Mouse (Mus musculus) liver, embryonic 16.5 days (tissue): ENCODE data around the gene 2610528A11Rik. TPM values are rescaled to one million over a fixed set of nuclear protein-coding genes. Genes with fewer than 3 reads are reported as not detected.

Source experiments
- ATAC-seq: fragments of 200-750 bp; cut with Nextera tagmentation; 2 replicates; pipeline ENCODE4 v1.8.0; 2017; ENCODE audit warnings: low read depth, mild to moderate bottlenecking, moderate number of reproducible peaks, moderate library complexity
- H3K27ac ChIP-seq: fragments of 300-500 bp; sonication (generic); 2 replicates; pipeline ENCODE4 v1.5.1; 2014; ENCODE audit warnings: mild to moderate bottlenecking, low read length
- H3K27me3 ChIP-seq: fragments of 300-500 bp; sonication (generic); 2 replicates; pipeline ENCODE4 v1.6.1; 2014; ENCODE audit warnings: low read depth, low read length, mixed read lengths; ENCODE audit not compliant: control insufficient read depth, insufficient read depth
- H3K36me3 ChIP-seq: fragments of 300-500 bp; sonication (generic); 2 replicates; pipeline ENCODE4 v1.6.1; 2014; ENCODE audit warnings: mild to moderate bottlenecking; ENCODE audit not compliant: control insufficient read depth, insufficient read depth
- H3K4me1 ChIP-seq: fragments of 300-500 bp; sonication (generic); 2 replicates; pipeline ENCODE4 v1.6.1; 2014; ENCODE audit warnings: low read depth, low read length, mixed read lengths; ENCODE audit not compliant: control insufficient read depth
- H3K4me2 ChIP-seq: fragments of 300-500 bp; sonication (generic); 2 replicates; pipeline ENCODE4 v1.6.1; 2014; ENCODE audit warnings: low read depth, low read length, mixed read lengths
- H3K4me3 ChIP-seq: fragments of 300-500 bp; sonication (generic); 2 replicates; pipeline ENCODE4 v1.5.1; 2014; ENCODE audit warnings: low read depth, mild to moderate bottlenecking, low read length
- H3K9ac ChIP-seq: fragments of 300-500 bp; sonication (generic); 2 replicates; pipeline ENCODE4 v1.6.1; 2014; ENCODE audit warnings: low read depth, low read length
- H3K9me3 ChIP-seq: fragments of 300-500 bp; sonication (generic); replicated peaks from 2 replicates; pipeline ENCODE4 v1.6.1; 2016; ENCODE audit warnings: low read length; ENCODE audit not compliant: control insufficient read depth
- WGBS: fragments of 180-500 bp; shearing (Covaris S2); extraction: QIAGEN DNeasy Blood & Tissue Kit; methylation state at CpG from one replicate; pipeline ENCODE4 v1.1.7; 2014; ENCODE audit not compliant: insufficient replicate concordance; 5-methylcytosine and 5-hydroxymethylcytosine counted together
- polyA plus RNA-seq: library from polyadenylated mRNA; unstranded; fragments of >200 nt; fragmentation: Nextera tagmentation; extraction: Ambion mirVana; gene quantifications from 2 replicates; pipeline ENCODE4 v1.2.1, GENCODE M21; 2015

Gene 2610528A11Rik
- polyA plus RNA-seq, 1 experiment from 2014 or later, result 0.41 TPM

GRCm38 (mm10) chr14:37134304-37135126, 20.7 kb upstream of the 2610528A11Rik start:
- Histone ChIP-seq H3K36me3 (peaks cover 26% of the 10 kb centered on the region), H3K27ac (peak overlapping the region; percentile 91), H3K4me1 (peaks cover 4% of the 10 kb centered on the region), H3K9me3 (no peaks in the 10 kb centered on the region), H3K4me2 (peak overlapping the region; percentile 60), H3K9ac (peak overlapping the region; percentile 87), H3K4me3 (peak overlapping the region; percentile 85), H3K27me3 (no peaks in the 10 kb centered on the region)
- ATAC-seq, result peak; percentile 77
- under 1% methylated on average over 40 of the region's 40 CpGs for WGBS

GRCm38 (mm10) chr14:37127652-37128051, 13.8 kb upstream of the 2610528A11Rik start:
- no peak overlapping the region for H3K9ac ChIP-seq
- H3K9me3 ChIP-seq, result no peaks in the 10 kb centered on the region
- H3K36me3 ChIP-seq, result peaks cover 62% of the 10 kb centered on the region
- no peak for ATAC-seq
- H3K27me3 ChIP-seq, result no peaks in the 10 kb centered on the region
- H3K27ac ChIP-seq, result no peak overlapping the region
- WGBS, result 48% methylated on average over 4 of the region's 4 CpGs
- H3K4me1 ChIP-seq, result no peaks in the 10 kb centered on the region
- H3K4me2 ChIP-seq, result no peak overlapping the region
- H3K4me3 ChIP-seq, result no peak overlapping the region

- Histone ChIP-seq H3K4me3 (no peak overlapping the region), H3K4me2 (no peak overlapping the region), H3K4me1 (no peaks in the 10 kb centered on the region), H3K27ac (no peak overlapping the region), H3K9ac (no peak overlapping the region), H3K36me3 (peaks cover 12% of the 10 kb centered on the region), H3K27me3 (no peaks in the 10 kb centered on the region), H3K9me3 (no peaks in the 10 kb centered on the region)
- no peak for ATAC-seq
- 85% methylated on average over 4 of the region's 4 CpGs for WGBS
These were observed 5.4 kb upstream of the 2610528A11Rik start for GRCm38 (mm10) chr14:37119233-37119632.

- Histone ChIP-seq H3K4me2 (no peak overlapping the region), H3K9ac (no peak overlapping the region), H3K27ac (no peak overlapping the region), H3K27me3 (no peaks in the 10 kb centered on the region), H3K4me1 (no peaks in the 10 kb centered on the region), H3K36me3 (no peaks in the 10 kb centered on the region), H3K9me3 (no peaks in the 10 kb centered on the region), H3K4me3 (no peak overlapping the region)
- WGBS, result 71% methylated on average over 7 of the region's 7 CpGs
- ATAC-seq, result no peak
These were observed 891 bp downstream of the 2610528A11Rik start for GRCm38 (mm10) chr14:37112931-37113330.

GRCm38 (mm10) chr14:37111371-37111770, 2.5 kb downstream of the 2610528A11Rik start:
- no peak overlapping the region for H3K27ac ChIP-seq
- H3K9me3 ChIP-seq, result no peaks in the 10 kb centered on the region
- no peak overlapping the region for H3K4me3 ChIP-seq
- no peaks in the 10 kb centered on the region for H3K27me3 ChIP-seq
- no peaks in the 10 kb centered on the region for H3K36me3 ChIP-seq
- no peak overlapping the region for H3K4me2 ChIP-seq
- H3K4me1 ChIP-seq, result no peaks in the 10 kb centered on the region
- H3K9ac ChIP-seq, result no peak overlapping the region
- ATAC-seq, result no peak

GRCm38 (mm10) chr14:37110456-37110855, 3.4 kb downstream of the 2610528A11Rik start:
- Histone ChIP-seq H3K27me3 (no peaks in the 10 kb centered on the region), H3K4me2 (no peak overlapping the region), H3K36me3 (no peaks in the 10 kb centered on the region), H3K4me1 (no peaks in the 10 kb centered on the region), H3K27ac (no peak overlapping the region), H3K9me3 (no peaks in the 10 kb centered on the region), H3K4me3 (no peak overlapping the region), H3K9ac (no peak overlapping the region)
- 59% methylated on average over 2 of the region's 2 CpGs for WGBS
- ATAC-seq, result no peak

- Histone ChIP-seq H3K9me3 (no peaks in the 10 kb centered on the region), H3K27ac (no peak overlapping the region), H3K4me3 (no peak overlapping the region), H3K27me3 (no peaks in the 10 kb centered on the region), H3K36me3 (no peaks in the 10 kb centered on the region), H3K4me2 (no peak overlapping the region), H3K9ac (no peak overlapping the region), H3K4me1 (no peaks in the 10 kb centered on the region)
- ATAC-seq, result no peak
- WGBS, result 33% methylated on average over 9 of the region's 9 CpGs
These were observed 3.8 kb downstream of the 2610528A11Rik start for GRCm38 (mm10) chr14:37109975-37110374.

GRCm38 (mm10) chr14:37109460-37109859, 4.4 kb downstream of the 2610528A11Rik start:
- no peaks in the 10 kb centered on the region for H3K9me3 ChIP-seq
- H3K4me3 ChIP-seq, result no peak overlapping the region
- H3K4me1 ChIP-seq, result no peaks in the 10 kb centered on the region
- 35% methylated on average over 8 of the region's 8 CpGs for WGBS
- no peak overlapping the region for H3K4me2 ChIP-seq
- ATAC-seq, result no peak
- H3K27me3 ChIP-seq, result no peaks in the 10 kb centered on the region
- H3K9ac ChIP-seq, result no peak overlapping the region
- H3K27ac ChIP-seq, result no peak overlapping the region
- H3K36me3 ChIP-seq, result no peaks in the 10 kb centered on the region

GRCm38 (mm10) chr14:37105846-37106245, 8.0 kb downstream of the 2610528A11Rik start:
- Histone ChIP-seq H3K27ac (no peak overlapping the region), H3K4me3 (no peak overlapping the region), H3K4me2 (no peak overlapping the region), H3K36me3 (no peaks in the 10 kb centered on the region), H3K4me1 (no peaks in the 10 kb centered on the region), H3K9ac (no peak overlapping the region), H3K9me3 (no peaks in the 10 kb centered on the region), H3K27me3 (no peaks in the 10 kb centered on the region)
- no peak for ATAC-seq
- 22% methylated on average over 7 of the region's 7 CpGs for WGBS
